Mouse (Mus musculus) liver, embryonic 15.5 days (tissue): ENCODE data around the gene Mllt1. TPM values are rescaled to one million over a fixed set of nuclear protein-coding genes. Genes with fewer than 3 reads are reported as not detected.

Source experiments
- ATAC-seq: fragments of 200-750 bp; cut with Nextera tagmentation; 2 replicates; pipeline ENCODE4 v1.8.0; 2017; ENCODE audit warnings: moderate number of reproducible peaks, mild to moderate bottlenecking, moderate library complexity; ENCODE audit not compliant: insufficient read depth
- H3K27ac ChIP-seq: fragments of 300-500 bp; sonication (generic); replicated peaks from 2 replicates; pipeline ENCODE4 v1.5.1; 2015; ENCODE audit warnings: mild to moderate bottlenecking, inconsistent platforms
- H3K27me3 ChIP-seq: fragments of 300-500 bp; sonication (generic); 2 replicates; pipeline ENCODE4 v1.6.1; 2015; ENCODE audit warnings: mild to moderate bottlenecking, inconsistent platforms
- H3K36me3 ChIP-seq: fragments of 300-500 bp; sonication (generic); replicated peaks from 2 replicates; pipeline ENCODE4 v1.6.1; 2015; ENCODE audit warnings: moderate library complexity, mild to moderate bottlenecking, inconsistent platforms
- H3K4me1 ChIP-seq: fragments of 300-500 bp; sonication (generic); replicated peaks from 2 replicates; pipeline ENCODE4 v1.6.1; 2015; ENCODE audit warnings: inconsistent platforms
- H3K4me2 ChIP-seq: fragments of 300-500 bp; sonication (generic); 2 replicates; pipeline ENCODE4 v1.6.1; 2015; ENCODE audit warnings: moderate library complexity, mild to moderate bottlenecking, inconsistent platforms
- H3K4me3 ChIP-seq: fragments of 300-500 bp; sonication (generic); replicated peaks from 2 replicates; pipeline ENCODE4 v1.5.1; 2015; ENCODE audit warnings: mild to moderate bottlenecking, inconsistent platforms
- H3K9ac ChIP-seq: fragments of 300-500 bp; sonication (generic); 2 replicates; pipeline ENCODE4 v1.6.1; 2015; ENCODE audit warnings: moderate library complexity, mild to moderate bottlenecking, inconsistent platforms
- H3K9me3 ChIP-seq: fragments of 300-500 bp; sonication (generic); replicated peaks from 2 replicates; pipeline ENCODE4 v1.6.1; 2016; ENCODE audit warnings: inconsistent platforms
- WGBS: fragments of 180-500 bp; shearing (Covaris S2); methylation state at CpG from one replicate; pipeline ENCODE4 v1.1.7; 2015; ENCODE audit warnings: mixed read lengths; ENCODE audit not compliant: insufficient replicate concordance; 5-methylcytosine and 5-hydroxymethylcytosine counted together
- polyA plus RNA-seq: library from polyadenylated mRNA; unstranded; fragments of >200 nt; fragmentation: Nextera tagmentation; extraction: Ambion mirVana; gene quantifications from 2 replicates; pipeline ENCODE4 v1.2.1, GENCODE M21; 2015

Gene Mllt1
- polyA plus RNA-seq, 1 experiment from 2014 or later = 9.0 TPM

GRCm38 (mm10) chr17:56877426-56877825 lies 57.8 kb downstream of the Mllt1 start:
- 81% methylated on average over 19 of the region's 19 CpGs for WGBS
- no peak overlapping the region for H3K9ac ChIP-seq
- H3K27ac ChIP-seq = no peak overlapping the region
- H3K4me1 ChIP-seq = no peaks in the 10 kb centered on the region
- ATAC-seq = no peak
- H3K36me3 ChIP-seq = no peaks in the 10 kb centered on the region
- no peaks in the 10 kb centered on the region for H3K27me3 ChIP-seq
- no peaks in the 10 kb centered on the region for H3K9me3 ChIP-seq
- no peak overlapping the region for H3K4me3 ChIP-seq
- no peak overlapping the region for H3K4me2 ChIP-seq

- no peaks in the 10 kb centered on the region for H3K27me3 ChIP-seq
- no peak overlapping the region for H3K27ac ChIP-seq
- WGBS = 52% methylated on average over 8 of the region's 8 CpGs
- no peak overlapping the region for H3K4me2 ChIP-seq
- no peak overlapping the region for H3K9ac ChIP-seq
- no peaks in the 10 kb centered on the region for H3K9me3 ChIP-seq
- H3K4me3 ChIP-seq = no peak overlapping the region
- ATAC-seq = no peak
- no peaks in the 10 kb centered on the region for H3K36me3 ChIP-seq
- H3K4me1 ChIP-seq = no peaks in the 10 kb centered on the region
Observed at GRCm38 (mm10) chr17:56876981-56877380, 58.2 kb downstream of the Mllt1 start.

- Histone ChIP-seq H3K4me1 (no peaks in the 10 kb centered on the region), H3K4me3 (no peak overlapping the region), H3K27ac (no peak overlapping the region), H3K9me3 (no peaks in the 10 kb centered on the region), H3K27me3 (no peaks in the 10 kb centered on the region), H3K36me3 (no peaks in the 10 kb centered on the region), H3K4me2 (no peak overlapping the region), H3K9ac (no peak overlapping the region)
- WGBS = 85% methylated on average over 3 of the region's 3 CpGs
- no peak for ATAC-seq
Observed at GRCm38 (mm10) chr17:56876465-56876864, 58.8 kb downstream of the Mllt1 start.

- H3K4me2 ChIP-seq = no peak within 1 kb of the TSS
- 59% methylated on average over 12 of the region's 12 CpGs for WGBS
- no peak within 1 kb of the TSS for H3K27ac ChIP-seq
- H3K36me3 ChIP-seq = no peaks in the 10 kb centered on the region
- H3K4me1 ChIP-seq = no peaks in the 10 kb centered on the region
- H3K9ac ChIP-seq = no peak within 1 kb of the TSS
- no peak for ATAC-seq
- no peaks in the 10 kb centered on the region for H3K9me3 ChIP-seq
- no peaks in the 10 kb centered on the region for H3K27me3 ChIP-seq
- no peak within 1 kb of the TSS for H3K4me3 ChIP-seq
Observed at GRCm38 (mm10) chr17:56874936-56875651, 60.1 kb downstream of the Mllt1 start, which contains the start of gene 1700061G19Rik. Gene 1700061G19Rik, plus strand, starts transcription at chr17:56875477.

- Histone ChIP-seq H3K4me2 (no peak within 1 kb of the TSS), H3K27ac (no peak within 1 kb of the TSS), H3K4me3 (no peak within 1 kb of the TSS), H3K36me3 (no peaks in the 10 kb centered on the region), H3K27me3 (no peaks in the 10 kb centered on the region), H3K9ac (no peak within 1 kb of the TSS), H3K4me1 (no peaks in the 10 kb centered on the region), H3K9me3 (no peaks in the 10 kb centered on the region)
- no peak for ATAC-seq
- WGBS = 72% methylated on average over 2 of the region's 2 CpGs
Observed at GRCm38 (mm10) chr17:56874237-56874636, 61.0 kb downstream of the Mllt1 start, which contains the start of gene Acsbg2. Gene Acsbg2, minus strand, starts transcription at chr17:56874447.

GRCm38 (mm10) chr17:56872512-56872911 lies 62.7 kb downstream of the Mllt1 start:
- 60% methylated on average over 7 of the region's 7 CpGs for WGBS
- no peak overlapping the region for H3K27ac ChIP-seq
- H3K4me3 ChIP-seq = no peak overlapping the region
- H3K4me1 ChIP-seq = no peaks in the 10 kb centered on the region
- no peaks in the 10 kb centered on the region for H3K9me3 ChIP-seq
- no peak overlapping the region for H3K9ac ChIP-seq
- H3K36me3 ChIP-seq = no peaks in the 10 kb centered on the region
- H3K4me2 ChIP-seq = no peak overlapping the region
- no peaks in the 10 kb centered on the region for H3K27me3 ChIP-seq
- no peak for ATAC-seq

GRCm38 (mm10) chr17:56871767-56872166 lies 63.4 kb downstream of the Mllt1 start:
- Histone ChIP-seq H3K27ac (no peak overlapping the region), H3K4me3 (no peak overlapping the region), H3K27me3 (no peaks in the 10 kb centered on the region), H3K4me2 (no peak overlapping the region), H3K4me1 (no peaks in the 10 kb centered on the region), H3K9ac (no peak overlapping the region), H3K36me3 (no peaks in the 10 kb centered on the region), H3K9me3 (no peaks in the 10 kb centered on the region)
- no peak for ATAC-seq
- WGBS = 70% methylated on average over 8 of the region's 8 CpGs

GRCm38 (mm10) chr17:56870287-56870953 lies 64.8 kb downstream of the Mllt1 start:
- H3K4me1 ChIP-seq = no peaks in the 10 kb centered on the region
- no peak for ATAC-seq
- H3K36me3 ChIP-seq = no peaks in the 10 kb centered on the region
- no peak overlapping the region for H3K4me2 ChIP-seq
- no peak overlapping the region for H3K9ac ChIP-seq
- H3K27me3 ChIP-seq = no peaks in the 10 kb centered on the region
- H3K27ac ChIP-seq = no peak overlapping the region
- WGBS = 46% methylated on average over 15 of the region's 15 CpGs
- H3K9me3 ChIP-seq = no peaks in the 10 kb centered on the region
- H3K4me3 ChIP-seq = no peak overlapping the region

GRCm38 (mm10) chr17:56869481-56869977 lies 65.7 kb downstream of the Mllt1 start:
- H3K27me3 ChIP-seq = no peaks in the 10 kb centered on the region
- H3K9ac ChIP-seq = no peak overlapping the region
- H3K4me2 ChIP-seq = no peak overlapping the region
- no peaks in the 10 kb centered on the region for H3K9me3 ChIP-seq
- H3K36me3 ChIP-seq = no peaks in the 10 kb centered on the region
- WGBS = 81% methylated on average over 9 of the region's 9 CpGs
- no peak for ATAC-seq
- H3K4me1 ChIP-seq = no peaks in the 10 kb centered on the region
- H3K27ac ChIP-seq = no peak overlapping the region
- no peak overlapping the region for H3K4me3 ChIP-seq

GRCm38 (mm10) chr17:56866071-56866470 lies 69.1 kb downstream of the Mllt1 start:
- Histone ChIP-seq H3K27ac (no peak overlapping the region), H3K9me3 (no peaks in the 10 kb centered on the region), H3K4me3 (no peak overlapping the region), H3K4me1 (peaks cover 7% of the 10 kb centered on the region), H3K27me3 (no peaks in the 10 kb centered on the region), H3K36me3 (no peaks in the 10 kb centered on the region), H3K4me2 (no peak overlapping the region), H3K9ac (no peak overlapping the region)
- WGBS = 71% methylated on average over 7 of the region's 7 CpGs
- no peak for ATAC-seq

GRCm38 (mm10) chr17:56861197-56861596 lies 74.0 kb downstream of the Mllt1 start:
- Histone ChIP-seq H3K27me3 (no peaks in the 10 kb centered on the region), H3K4me3 (no peak overlapping the region), H3K36me3 (no peaks in the 10 kb centered on the region), H3K4me2 (no peak overlapping the region; the same call in 1 of the 2 replicates), H3K9ac (no peak overlapping the region), H3K4me1 (peaks cover 8% of the 10 kb centered on the region), H3K27ac (no peak overlapping the region), H3K9me3 (no peaks in the 10 kb centered on the region)
- WGBS = 8% methylated on average over 3 of the region's 3 CpGs
- ATAC-seq = peak; percentile 31
